Mouse (Mus musculus): ENCODE data around the gene Flot2.

DNA sequence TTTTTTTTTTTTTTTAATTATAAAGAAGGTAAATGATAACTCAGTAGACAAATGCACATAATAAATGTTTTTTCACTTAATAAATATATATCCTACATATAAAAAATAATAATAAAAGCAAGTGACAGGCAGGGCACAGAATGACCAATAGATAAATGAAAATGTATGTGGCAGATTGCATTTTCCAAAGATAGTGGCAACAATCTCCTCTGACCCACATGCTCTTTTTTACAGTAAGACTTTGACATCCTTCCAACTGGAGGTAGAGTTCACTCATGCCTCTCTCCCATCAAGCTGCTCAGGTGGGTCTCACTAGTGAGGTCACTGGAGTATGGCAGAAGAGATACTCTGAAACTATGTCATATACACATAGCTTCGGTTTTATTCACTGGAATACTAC lies 24.8 kb downstream of the Flot2 start:
- TF ChIP-seq TAL1 (IDR thresholded peaks at IDR 0.05; ENCODE audit: low read length) (no peak), GATA1 (IDR thresholded peaks at IDR 0.05; ENCODE audit: low read length) (no peak)

Data from erythroblast, embryonic 14.5 days (primary cell).